In genomic region chr9:72531291-72531995, GRCm38 (mm10) we compare ENCODE assay signal across 8 mouse cellular contexts. TPM values are rescaled to one million over a fixed set of nuclear protein-coding genes. Genes with fewer than 3 reads are reported as not detected.
DNase-seq lines count a peak whose midpoint lies in the region; ATAC-seq lines count a peak whose summit lies in the region.

No protein-coding gene starts in this region.

- H3K36me3 ChIP-seq in intestine, embryonic 15.5 days = no peaks in the 10 kb centered on the region

- peaks cover 6% of the 10 kb centered on the region for H3K4me1 ChIP-seq in intestine, embryonic 15.5 days (replicated peaks)

- H3K4me3 ChIP-seq in intestine, embryonic 15.5 days (replicated peaks) = peak overlapping the region; percentile 94

- under 1% methylated on average over 35 of the region's 35 CpGs for WGBS in intestine, embryonic 15.5 days

- peak overlapping the region; percentile 96 for H3K9ac ChIP-seq in intestine, embryonic 15.5 days

- peak; percentile 82 for DNase-seq in adrenal gland, adult 8-10 months
- DNase-seq in embryo, embryonic 9.5 days (ENCODE audit: extremely low spot score) = peak; percentile 91
- DNase-seq in gastrocnemius, postnatal 4 days (ENCODE audit: low spot score in 2 of 2) = peak; percentile 44 to 76
- peak; percentile 81 to 94 for DNase-seq in left cerebral cortex, postnatal 25 days (ENCODE audit: low spot score in 2 of 2)
- peak; percentile 94 for DNase-seq in mesoderm, embryonic 11.5 days (ENCODE audit: low read depth, low spot score)
- DNase-seq in right cerebral cortex, postnatal 25 days = peak; percentile 83
- peak; percentile 88 for DNase-seq in yolk sac, embryonic 10.5 days (ENCODE audit: low spot score)

- peak overlapping the region; percentile 100 for H3K27ac ChIP-seq in intestine, embryonic 15.5 days

- peak overlapping the region; percentile 85 for H3K4me2 ChIP-seq in intestine, embryonic 15.5 days (replicated peaks)

- peak; percentile 82 for ATAC-seq in intestine, embryonic 15.5 days

- H3K27me3 ChIP-seq in intestine, embryonic 15.5 days (replicated peaks) = no peaks in the 10 kb centered on the region

- no peaks in the 10 kb centered on the region for H3K9me3 ChIP-seq in intestine, embryonic 15.5 days

- intact Hi-C loops in left cerebral cortex, postnatal 25 days (cut with DNase I) = loop anchor here (2.0 to 5.0 kb wide), 2 partner anchors 39 to 131 kb away; partner anchors contain the start of genes Nedd4 and Tex9

RNA-seq across cellular contexts. Expression of gene Rfx7, which starts 0.6 kb away (rescaled TPM):
- 10 to 100 TPM; 20.0 to 28.9 (median 23.8) TPM for total RNA-seq in adrenal gland, adult 8-10 months (2022)
- 10 to 100 TPM; 38.9 to 39.0 TPM for total RNA-seq in gastrocnemius, postnatal 4 days (2021)
- polyA plus RNA-seq in intestine, embryonic 15.5 days (2015; fragmentation: Nextera tagmentation; extraction: Ambion mirVana) = 10.2 and 10.9 TPM in 2 replicates
- total RNA-seq in left cerebral cortex, postnatal 25 days (2021) = 10 to 100 TPM; 27.7 to 30.3 TPM

RNA-seq across cellular contexts. Expression of gene Tex9, which starts 39.4 kb away (rescaled TPM):
- 10 to 100 TPM in 2 of 4 experiments, 1 to 10 TPM in 2; 3.9 to 20.1 (median 11.7) TPM for total RNA-seq in adrenal gland, adult 8-10 months (2022)
- 1 to 10 TPM; 4.0 to 5.3 TPM for total RNA-seq in gastrocnemius, postnatal 4 days (2021)
- polyA plus RNA-seq in intestine, embryonic 15.5 days (2015; fragmentation: Nextera tagmentation; extraction: Ambion mirVana) = 20.6 and 21.1 TPM in 2 replicates
- 10 to 100 TPM in 1 of 2 experiments, 1 to 10 TPM in 1; 8.3 to 13.9 TPM for total RNA-seq in left cerebral cortex, postnatal 25 days (2021)

Comparison
In these comparisons a context has a peak if more than half of its experiments do, and no peak if none do; other contexts are left out.
1. Peak in every context shown above with its lines: DNase-seq, ATAC-seq, H3K4me3 ChIP-seq and H3K27ac ChIP-seq.